Mouse (Mus musculus) gonadal fat pad, adult 2 months (tissue): ENCODE results near the gene Fxyd6. TPM values are rescaled to one million over a fixed set of nuclear protein-coding genes. Genes with fewer than 3 reads are reported as not detected.

Source experiments
- polyA plus RNA-seq: library from polyadenylated mRNA; depleted of rRNA; stranded (reverse); fragments of >200 nt; gene quantifications from 2 replicates; pipeline ENCODE4 v1.2.3, GENCODE M21; 2012; rRNA removed

Gene Fxyd6
- polyA plus RNA-seq, 1 experiment: 37.2 TPM

Other genes with a start within 250 kb of the Fxyd6 start
- gene Scn4b, start 231.8 kb upstream of the Fxyd6 start, polyA plus RNA-seq: 0.32 and 0.61 TPM in 2 replicates
- 0.18 and 0.37 TPM in 2 replicates for gene BC049352, start 188.2 kb upstream of the Fxyd6 start, polyA plus RNA-seq
- 0.36 and 0.41 TPM in 2 replicates for gene Tmprss4, start 166.1 kb upstream of the Fxyd6 start, polyA plus RNA-seq
- gene Il10ra, start 101.0 kb upstream of the Fxyd6 start, polyA plus RNA-seq: 5.4 and 7.7 TPM in 2 replicates
- gene Tmprss13, start 51.1 kb upstream of the Fxyd6 start, polyA plus RNA-seq: 1.1 TPM in 2 replicates
- gene Fxyd2, start 29.5 kb downstream of the Fxyd6 start, polyA plus RNA-seq: 17.6 and 22.3 TPM in 2 replicates
- 1.2 and 1.4 TPM in 2 replicates for gene Dscaml1, start 56.4 kb downstream of the Fxyd6 start, polyA plus RNA-seq